Mouse (Mus musculus): ENCODE data around the gene Gm26558. TPM values are rescaled to one million over a fixed set of nuclear protein-coding genes. Genes with fewer than 3 reads are reported as not detected.

Gm26558 gene
- polyA plus RNA-seq, 1 experiment, result not detected

GRCm38 (mm10) chr2:70690195-70690594, 28.3 kb upstream of the Gm26558 start:
- Histone ChIP-seq H3K4me3 (replicated peaks; ENCODE audit: control insufficient read depth, low read depth, low read length) (no peak overlapping the region), H3K4me1 (ENCODE audit: control insufficient read depth, insufficient read depth, low read length) (no peaks in the 10 kb centered on the region), H3K27ac (ENCODE audit: control insufficient read depth, insufficient read depth, low read depth, low read length, poor library complexity) (no peak overlapping the region)
- no peak for TF ChIP-seq CTCF (IDR thresholded peaks at IDR 0.05; ENCODE audit: control insufficient read depth, insufficient read depth, low read length)
- TF ChIP-seq POLR2A (IDR thresholded peaks at IDR 0.05; ENCODE audit: borderline replicate concordance, control insufficient read depth, low read depth, low read length), result no peak
- WGBS, result 94% methylated on average over 11 of the region's 11 CpGs

GRCm38 (mm10) chr2:70688454-70689078, 26.7 kb upstream of the Gm26558 start:
- H3K27ac ChIP-seq (ENCODE audit: control insufficient read depth, insufficient read depth, low read depth, low read length, poor library complexity), result no peak overlapping the region
- WGBS, result 92% methylated on average over 21 of the region's 21 CpGs
- no peaks in the 10 kb centered on the region for H3K4me1 ChIP-seq (ENCODE audit: control insufficient read depth, insufficient read depth, low read length)
- no peak overlapping the region for H3K4me3 ChIP-seq (replicated peaks; ENCODE audit: control insufficient read depth, low read depth, low read length)
- TF ChIP-seq CTCF (IDR thresholded peaks at IDR 0.05; ENCODE audit: control insufficient read depth, insufficient read depth, low read length), result no peak
- no peak for TF ChIP-seq POLR2A (IDR thresholded peaks at IDR 0.05; ENCODE audit: borderline replicate concordance, control insufficient read depth, low read depth, low read length)

GRCm38 (mm10) chr2:70682324-70682723, 20.4 kb upstream of the Gm26558 start:
- 86% methylated on average over 2 of the region's 2 CpGs for WGBS
- Histone ChIP-seq H3K4me1 (ENCODE audit: control insufficient read depth, insufficient read depth, low read length) (no peaks in the 10 kb centered on the region), H3K27ac (ENCODE audit: control insufficient read depth, insufficient read depth, low read depth, low read length, poor library complexity) (no peak overlapping the region), H3K4me3 (replicated peaks; ENCODE audit: control insufficient read depth, low read depth, low read length) (no peak overlapping the region)
- TF ChIP-seq CTCF (IDR thresholded peaks at IDR 0.05; ENCODE audit: control insufficient read depth, insufficient read depth, low read length) (no peak), POLR2A (IDR thresholded peaks at IDR 0.05; ENCODE audit: borderline replicate concordance, control insufficient read depth, low read depth, low read length) (no peak)

GRCm38 (mm10) chr2:70673445-70674126, 11.7 kb upstream of the Gm26558 start:
- WGBS, result 68% methylated on average over 7 of the region's 7 CpGs
- Histone ChIP-seq H3K4me3 (replicated peaks; ENCODE audit: control insufficient read depth, low read depth, low read length) (no peak overlapping the region), H3K27ac (ENCODE audit: control insufficient read depth, insufficient read depth, low read depth, low read length, poor library complexity) (no peak overlapping the region), H3K4me1 (ENCODE audit: control insufficient read depth, insufficient read depth, low read length) (peaks cover 3% of the 10 kb centered on the region)
- TF ChIP-seq POLR2A (IDR thresholded peaks at IDR 0.05; ENCODE audit: borderline replicate concordance, control insufficient read depth, low read depth, low read length) (no peak), CTCF (IDR thresholded peaks at IDR 0.05; ENCODE audit: control insufficient read depth, insufficient read depth, low read length) (no peak)

GRCm38 (mm10) chr2:70672476-70672875, 10.6 kb upstream of the Gm26558 start:
- Histone ChIP-seq H3K4me3 (replicated peaks; ENCODE audit: control insufficient read depth, low read depth, low read length) (no peak overlapping the region), H3K27ac (ENCODE audit: control insufficient read depth, insufficient read depth, low read depth, low read length, poor library complexity) (no peak overlapping the region), H3K4me1 (ENCODE audit: control insufficient read depth, insufficient read depth, low read length) (peaks cover 3% of the 10 kb centered on the region)
- WGBS, result 75% methylated on average over 2 of the region's 2 CpGs
- no peak for TF ChIP-seq CTCF (IDR thresholded peaks at IDR 0.05; ENCODE audit: control insufficient read depth, insufficient read depth, low read length)
- no peak for TF ChIP-seq POLR2A (IDR thresholded peaks at IDR 0.05; ENCODE audit: borderline replicate concordance, control insufficient read depth, low read depth, low read length)

GRCm38 (mm10) chr2:70669896-70670295, 8.0 kb upstream of the Gm26558 start:
- H3K27ac ChIP-seq (ENCODE audit: control insufficient read depth, insufficient read depth, low read depth, low read length, poor library complexity), result no peak overlapping the region
- TF ChIP-seq POLR2A (IDR thresholded peaks at IDR 0.05; ENCODE audit: borderline replicate concordance, control insufficient read depth, low read depth, low read length) (no peak), CTCF (IDR thresholded peaks at IDR 0.05; ENCODE audit: control insufficient read depth, insufficient read depth, low read length) (no peak)
- WGBS, result 68% methylated on average over 2 of the region's 2 CpGs
- peaks cover 3% of the 10 kb centered on the region for H3K4me1 ChIP-seq (ENCODE audit: control insufficient read depth, insufficient read depth, low read length)
- H3K4me3 ChIP-seq (replicated peaks; ENCODE audit: control insufficient read depth, low read depth, low read length), result no peak overlapping the region

- 60% methylated on average over 2 of the region's 2 CpGs for WGBS
- Histone ChIP-seq H3K27ac (ENCODE audit: control insufficient read depth, insufficient read depth, low read depth, low read length, poor library complexity) (no peak overlapping the region; the same call in 1 of the 2 replicates), H3K4me1 (ENCODE audit: control insufficient read depth, insufficient read depth, low read length) (peaks cover 3% of the 10 kb centered on the region), H3K4me3 (replicated peaks; ENCODE audit: control insufficient read depth, low read depth, low read length) (no peak overlapping the region)
- no peak for TF ChIP-seq CTCF (IDR thresholded peaks at IDR 0.05; ENCODE audit: control insufficient read depth, insufficient read depth, low read length)
- TF ChIP-seq POLR2A (IDR thresholded peaks at IDR 0.05; ENCODE audit: borderline replicate concordance, control insufficient read depth, low read depth, low read length), result no peak
Measured at GRCm38 (mm10) chr2:70669241-70669640, 7.3 kb upstream of the Gm26558 start.

- TF ChIP-seq POLR2A (IDR thresholded peaks at IDR 0.05; ENCODE audit: borderline replicate concordance, control insufficient read depth, low read depth, low read length) (no peak), CTCF (IDR thresholded peaks at IDR 0.05; ENCODE audit: control insufficient read depth, insufficient read depth, low read length) (no peak)
- 85% methylated on average over 7 of the region's 7 CpGs for WGBS
- no peak overlapping the region for H3K27ac ChIP-seq (ENCODE audit: control insufficient read depth, insufficient read depth, low read depth, low read length, poor library complexity)
- peaks cover 3% of the 10 kb centered on the region for H3K4me1 ChIP-seq (ENCODE audit: control insufficient read depth, insufficient read depth, low read length)
- H3K4me3 ChIP-seq (replicated peaks; ENCODE audit: control insufficient read depth, low read depth, low read length), result no peak overlapping the region
Measured at GRCm38 (mm10) chr2:70667016-70667415, 5.1 kb upstream of the Gm26558 start.

Measured in bone marrow, adult 2 months (tissue).